Mouse (Mus musculus): Measurements from ENCODE around the gene Gm21820. TPM values are rescaled to one million over a fixed set of nuclear protein-coding genes. Genes with fewer than 3 reads are reported as not detected.
"Not testable (repeated sequence)": the region's sequence is repeated elsewhere in the genome, so short reads cannot be mapped to it uniquely, and the experiment has no call there.

Gene Gm21820
- not detected in 2 replicates for polyA plus RNA-seq (2015; fragmentation: Nextera tagmentation; extraction: Ambion mirVana)

- not testable (repeated sequence) for H3K9me3 ChIP-seq (ENCODE audit: control insufficient read depth, low read length); ATAC-seq; H3K36me3 ChIP-seq (ENCODE audit: control insufficient read depth, insufficient read depth); H3K27me3 ChIP-seq (replicated peaks; ENCODE audit: control insufficient read depth, insufficient read depth, low read length); H3K4me1 ChIP-seq (replicated peaks; ENCODE audit: control insufficient read depth, insufficient read depth, low read length); H3K4me2 ChIP-seq (ENCODE audit: low read length); H3K27ac ChIP-seq (ENCODE audit: low read length); H3K9ac ChIP-seq (replicated peaks; ENCODE audit: low read depth, low read length); H3K4me3 ChIP-seq (replicated peaks; ENCODE audit: low read length)
- WGBS, result 80% methylated on average over 1 of the region's 1 CpGs
These were observed at the start of gene Gm21820 for GRCm38 (mm10) chrY:5249341-5249740. Gene Gm21820 (minus strand): TSS chrY:5249441.

Other genes with a start within 250 kb of the Gm21820 start
- not detected in 2 replicates for gene Gm20918, start 205.5 kb downstream of the Gm21820 start, polyA plus RNA-seq (2015; fragmentation: Nextera tagmentation; extraction: Ambion mirVana)